Mouse (Mus musculus): Measurements from ENCODE around the gene Ifnb1. TPM values are rescaled to one million over a fixed set of nuclear protein-coding genes. Genes with fewer than 3 reads are reported as not detected.
A peak's percentile ranks its signal among the peaks of the same experiment; 100 is the strongest.

The Ifnb1 gene
- polyA plus RNA-seq, 1 experiment from 2014 or later, result not detected

DNA sequence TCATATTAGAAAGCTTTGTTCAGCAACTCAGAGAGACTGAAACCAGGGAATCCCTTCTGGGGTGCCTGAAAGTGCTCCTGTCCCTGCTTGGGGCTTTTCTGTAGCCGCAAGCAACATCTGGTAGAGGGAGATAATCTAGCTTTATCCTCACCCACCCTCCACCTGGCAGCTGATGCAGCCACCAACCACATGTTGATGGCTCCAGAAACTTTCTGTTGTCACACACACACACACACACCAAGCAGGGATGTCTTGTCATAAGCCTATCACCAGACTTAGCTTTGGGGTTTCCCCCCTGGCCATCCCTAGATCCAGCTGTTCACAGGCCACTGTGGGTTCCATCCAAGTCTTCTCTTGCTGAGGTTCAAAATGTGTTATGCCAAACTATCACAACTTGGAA, 13.2 kb upstream of the Ifnb1 start:
- Histone ChIP-seq H3K9ac (replicated peaks; ENCODE audit: low read length) (no peak overlapping the region), H3K4me1 (ENCODE audit: control insufficient read depth, insufficient read depth, low read length) (no peaks in the 10 kb centered on the region), H3K4me2 (ENCODE audit: low read length) (no peak overlapping the region), H3K36me3 (ENCODE audit: control insufficient read depth, insufficient read depth, low read length) (no peaks in the 10 kb centered on the region), H3K9me3 (ENCODE audit: control insufficient read depth, low read length) (no peaks in the 10 kb centered on the region), H3K4me3 (replicated peaks; ENCODE audit: low read depth, low read length) (no peak overlapping the region), H3K27me3 (ENCODE audit: control insufficient read depth, insufficient read depth, low read length) (no peaks in the 10 kb centered on the region), H3K27ac (replicated peaks; ENCODE audit: low read depth, low read length) (no peak overlapping the region)
- 96% methylated on average over 1 of the region's 1 CpGs for WGBS
- ATAC-seq (ENCODE audit: low FRiP score, low TSS enrichment) (no peak), DNase-seq (no peak)

DNA sequence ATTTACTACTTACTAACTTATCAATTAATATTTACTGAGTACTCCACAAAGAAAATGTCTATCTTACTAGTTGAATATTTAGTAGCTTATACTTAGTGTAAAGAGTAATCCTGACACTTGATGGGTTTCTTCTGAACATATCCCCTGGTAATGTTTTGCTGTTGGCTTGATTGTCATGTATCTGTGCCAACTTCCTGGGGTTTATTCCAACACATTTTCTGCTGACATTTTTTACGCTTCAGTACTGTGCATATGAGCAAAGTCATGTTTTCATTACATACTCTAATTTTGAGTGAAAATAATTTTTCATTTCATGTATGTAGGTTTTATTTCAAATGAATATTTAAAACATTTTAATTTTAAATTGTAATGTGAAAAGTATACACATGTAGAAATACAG, 12.3 kb upstream of the Ifnb1 start:
- Histone ChIP-seq H3K27ac (replicated peaks; ENCODE audit: low read depth, low read length) (no peak overlapping the region), H3K4me3 (replicated peaks; ENCODE audit: low read depth, low read length) (no peak overlapping the region), H3K9ac (replicated peaks; ENCODE audit: low read length) (no peak overlapping the region), H3K36me3 (ENCODE audit: control insufficient read depth, insufficient read depth, low read length) (no peaks in the 10 kb centered on the region), H3K9me3 (ENCODE audit: control insufficient read depth, low read length) (no peaks in the 10 kb centered on the region), H3K27me3 (ENCODE audit: control insufficient read depth, insufficient read depth, low read length) (no peaks in the 10 kb centered on the region), H3K4me2 (ENCODE audit: low read length) (no peak overlapping the region), H3K4me1 (ENCODE audit: control insufficient read depth, insufficient read depth, low read length) (no peaks in the 10 kb centered on the region)
- ATAC-seq (ENCODE audit: low FRiP score, low TSS enrichment) (no peak), DNase-seq (no peak)
- 98% methylated on average over 1 of the region's 1 CpGs for WGBS

DNA sequence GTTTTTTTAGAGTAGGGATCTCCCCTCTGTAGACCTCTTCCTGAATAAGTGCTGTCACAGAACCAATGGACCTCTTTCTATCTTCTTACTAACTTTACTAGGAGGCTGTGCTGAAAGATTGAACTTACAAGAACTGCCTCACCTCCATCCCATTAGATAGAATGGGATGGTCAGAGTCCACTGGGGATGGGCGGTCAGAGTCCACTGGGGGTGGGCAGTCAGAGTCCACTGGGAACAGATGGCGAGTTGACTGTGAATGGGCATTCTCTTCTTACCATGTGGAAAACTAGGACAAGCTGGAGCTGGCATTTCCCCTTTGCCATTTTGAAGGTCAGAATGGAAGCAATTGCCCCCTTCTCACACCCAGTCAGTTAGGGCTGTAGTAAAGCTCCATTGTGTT, 10.9 kb upstream of the Ifnb1 start:
- H3K9ac ChIP-seq (replicated peaks; ENCODE audit: low read length), result no peak overlapping the region
- no peak overlapping the region for H3K4me3 ChIP-seq (replicated peaks; ENCODE audit: low read depth, low read length)
- H3K27me3 ChIP-seq (ENCODE audit: control insufficient read depth, insufficient read depth, low read length), result no peaks in the 10 kb centered on the region
- no peaks in the 10 kb centered on the region for H3K4me1 ChIP-seq (ENCODE audit: control insufficient read depth, insufficient read depth, low read length)
- DNase-seq, result no peak
- no peak overlapping the region for H3K27ac ChIP-seq (replicated peaks; ENCODE audit: low read depth, low read length)
- H3K4me2 ChIP-seq (ENCODE audit: low read length), result no peak overlapping the region
- ATAC-seq (ENCODE audit: low FRiP score, low TSS enrichment), result no peak
- H3K9me3 ChIP-seq (ENCODE audit: control insufficient read depth, low read length), result no peaks in the 10 kb centered on the region
- no peaks in the 10 kb centered on the region for H3K36me3 ChIP-seq (ENCODE audit: control insufficient read depth, insufficient read depth, low read length)
- WGBS, result 98% methylated on average over 2 of the region's 2 CpGs

DNA sequence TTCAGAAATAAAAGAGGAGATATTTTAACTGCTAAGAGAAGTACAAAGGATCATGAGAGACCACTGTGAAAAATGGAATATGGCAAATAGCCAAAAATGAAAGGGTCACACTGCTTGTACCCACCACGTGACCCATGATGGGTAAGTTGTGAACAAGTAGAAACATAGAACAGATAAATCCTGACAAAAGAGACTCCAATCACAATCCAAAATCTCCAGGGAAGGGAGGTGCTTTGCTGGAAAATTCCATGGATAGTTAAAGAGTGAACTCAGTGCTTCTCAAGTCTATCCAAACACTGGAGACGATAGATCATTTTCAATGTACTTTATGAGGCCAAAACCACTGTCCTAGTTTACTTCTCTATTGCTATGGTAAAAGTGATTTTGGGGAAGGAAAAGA, 8.3 kb upstream of the Ifnb1 start:
- H3K4me3 ChIP-seq (replicated peaks; ENCODE audit: low read depth, low read length), result no peak overlapping the region
- H3K27ac ChIP-seq (replicated peaks; ENCODE audit: low read depth, low read length), result no peak overlapping the region
- ATAC-seq (ENCODE audit: low FRiP score, low TSS enrichment) (no peak), DNase-seq (no peak)
- H3K27me3 ChIP-seq (ENCODE audit: control insufficient read depth, insufficient read depth, low read length), result no peaks in the 10 kb centered on the region
- no peaks in the 10 kb centered on the region for H3K36me3 ChIP-seq (ENCODE audit: control insufficient read depth, insufficient read depth, low read length)
- no peaks in the 10 kb centered on the region for H3K9me3 ChIP-seq (ENCODE audit: control insufficient read depth, low read length)
- H3K4me2 ChIP-seq (ENCODE audit: low read length), result no peak overlapping the region
- no peaks in the 10 kb centered on the region for H3K4me1 ChIP-seq (ENCODE audit: control insufficient read depth, insufficient read depth, low read length)
- no peak overlapping the region for H3K9ac ChIP-seq (replicated peaks; ENCODE audit: low read length)
- WGBS, result 96% methylated on average over 2 of the region's 2 CpGs

DNA sequence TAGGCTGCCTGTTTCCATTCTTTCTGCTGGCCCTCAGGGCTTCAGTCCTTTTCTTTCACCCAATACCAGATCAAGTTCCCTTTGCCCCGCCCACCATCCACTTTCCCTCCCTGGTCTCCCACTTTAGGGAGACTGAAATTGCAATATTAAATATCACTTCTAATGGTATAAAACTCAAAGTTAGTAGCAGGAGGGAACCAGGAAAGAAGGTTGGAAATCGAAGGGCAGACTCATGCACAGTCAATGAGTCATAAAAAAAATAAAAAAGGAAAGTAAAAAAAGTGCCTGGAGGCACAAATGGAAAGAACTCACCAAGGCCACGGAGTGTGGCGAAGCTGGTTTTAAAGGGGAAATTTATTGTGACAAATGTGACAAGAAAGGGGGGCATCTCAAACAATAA, 7.7 kb upstream of the Ifnb1 start:
- Histone ChIP-seq H3K4me1 (ENCODE audit: control insufficient read depth, insufficient read depth, low read length) (no peaks in the 10 kb centered on the region), H3K4me2 (ENCODE audit: low read length) (no peak overlapping the region), H3K9ac (replicated peaks; ENCODE audit: low read length) (no peak overlapping the region), H3K27me3 (ENCODE audit: control insufficient read depth, insufficient read depth, low read length) (no peaks in the 10 kb centered on the region), H3K9me3 (ENCODE audit: control insufficient read depth, low read length) (no peaks in the 10 kb centered on the region), H3K4me3 (replicated peaks; ENCODE audit: low read depth, low read length) (no peak overlapping the region), H3K27ac (replicated peaks; ENCODE audit: low read depth, low read length) (no peak overlapping the region), H3K36me3 (ENCODE audit: control insufficient read depth, insufficient read depth, low read length) (no peaks in the 10 kb centered on the region)
- WGBS, result 75% methylated on average over 4 of the region's 4 CpGs
- ATAC-seq (ENCODE audit: low FRiP score, low TSS enrichment), result no peak
- DNase-seq, result no peak

DNA sequence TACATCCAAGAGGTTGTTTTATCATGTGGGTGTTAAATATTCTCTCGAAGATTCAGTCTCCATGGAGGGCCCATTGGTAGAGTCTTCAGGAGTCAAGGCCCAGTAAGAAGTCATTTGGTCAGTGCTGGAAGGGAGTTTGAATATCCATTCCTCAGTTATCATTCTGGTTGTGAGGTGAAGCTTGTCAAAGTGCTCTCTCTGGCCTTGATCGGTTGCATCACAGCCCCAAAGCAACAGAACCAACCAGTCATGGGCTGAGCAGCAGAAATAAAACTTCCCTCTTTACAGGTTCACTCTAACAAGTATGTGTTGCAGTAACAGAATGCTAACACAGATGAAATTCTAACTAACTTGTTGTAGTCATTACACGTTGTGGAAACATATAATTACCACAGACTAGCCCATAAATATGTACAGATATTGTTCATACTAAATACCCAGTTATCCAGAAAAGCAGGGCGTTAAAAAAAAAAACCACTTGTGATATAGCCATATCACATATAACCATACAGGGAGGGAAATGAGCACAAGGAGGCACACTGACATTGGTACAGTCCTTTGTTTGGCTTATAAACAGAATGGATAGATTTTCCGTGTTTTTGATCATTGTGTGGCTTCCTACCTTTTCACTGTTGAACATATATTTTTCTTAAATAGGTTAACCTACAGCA, 3.9 kb upstream of the Ifnb1 start:
- 90% methylated on average over 5 of the region's 5 CpGs for WGBS

DNA sequence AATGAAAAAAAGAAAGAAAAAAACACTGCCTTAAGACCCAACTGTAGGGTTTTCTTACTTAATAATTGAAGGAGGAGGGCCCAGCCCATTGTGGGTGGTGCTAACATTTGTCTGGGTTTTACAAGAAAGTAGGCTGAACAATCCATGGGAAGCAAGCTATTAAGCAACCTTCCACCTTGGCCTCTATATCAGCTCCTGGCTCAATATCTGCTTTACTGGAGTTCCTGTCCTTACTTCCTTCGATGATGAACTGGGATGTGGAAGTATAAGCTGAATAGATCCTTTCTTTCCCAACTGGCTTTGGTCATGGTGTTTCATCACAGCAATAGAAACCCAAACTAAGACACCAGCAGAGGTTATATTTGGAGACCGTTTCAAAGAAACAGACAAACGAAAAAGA, 2.8 kb upstream of the Ifnb1 start:
- no peaks in the 10 kb centered on the region for H3K27me3 ChIP-seq (ENCODE audit: control insufficient read depth, insufficient read depth, low read length)
- H3K4me2 ChIP-seq (ENCODE audit: low read length), result no peak overlapping the region
- no peaks in the 10 kb centered on the region for H3K36me3 ChIP-seq (ENCODE audit: control insufficient read depth, insufficient read depth, low read length)
- no peak overlapping the region for H3K9ac ChIP-seq (replicated peaks; ENCODE audit: low read length)
- ATAC-seq (ENCODE audit: low FRiP score, low TSS enrichment) (no peak), DNase-seq (no peak)
- H3K4me3 ChIP-seq (replicated peaks; ENCODE audit: low read depth, low read length), result no peak overlapping the region
- no peaks in the 10 kb centered on the region for H3K9me3 ChIP-seq (ENCODE audit: control insufficient read depth, low read length)
- H3K27ac ChIP-seq (replicated peaks; ENCODE audit: low read depth, low read length), result no peak overlapping the region
- 90% methylated on average over 3 of the region's 3 CpGs for WGBS
- H3K4me1 ChIP-seq (ENCODE audit: control insufficient read depth, insufficient read depth, low read length), result no peaks in the 10 kb centered on the region

More for the DNA sequence above, 3.9 kb upstream of the Ifnb1 start:
- H3K9me3 ChIP-seq (ENCODE audit: control insufficient read depth, low read length), result no peaks in the 10 kb centered on the region
- DNase-seq (no peak), ATAC-seq (ENCODE audit: low FRiP score, low TSS enrichment) (no peak)
- no peak overlapping the region for H3K27ac ChIP-seq (replicated peaks; ENCODE audit: low read depth, low read length)
- no peak overlapping the region for H3K4me2 ChIP-seq (ENCODE audit: low read length)
- H3K27me3 ChIP-seq (ENCODE audit: control insufficient read depth, insufficient read depth, low read length), result no peaks in the 10 kb centered on the region
- no peak overlapping the region for H3K4me3 ChIP-seq (replicated peaks; ENCODE audit: low read depth, low read length)
- H3K4me1 ChIP-seq (ENCODE audit: control insufficient read depth, insufficient read depth, low read length), result no peaks in the 10 kb centered on the region
- H3K36me3 ChIP-seq (ENCODE audit: control insufficient read depth, insufficient read depth, low read length), result no peaks in the 10 kb centered on the region
- no peak overlapping the region for H3K9ac ChIP-seq (replicated peaks; ENCODE audit: low read length)

DNA sequence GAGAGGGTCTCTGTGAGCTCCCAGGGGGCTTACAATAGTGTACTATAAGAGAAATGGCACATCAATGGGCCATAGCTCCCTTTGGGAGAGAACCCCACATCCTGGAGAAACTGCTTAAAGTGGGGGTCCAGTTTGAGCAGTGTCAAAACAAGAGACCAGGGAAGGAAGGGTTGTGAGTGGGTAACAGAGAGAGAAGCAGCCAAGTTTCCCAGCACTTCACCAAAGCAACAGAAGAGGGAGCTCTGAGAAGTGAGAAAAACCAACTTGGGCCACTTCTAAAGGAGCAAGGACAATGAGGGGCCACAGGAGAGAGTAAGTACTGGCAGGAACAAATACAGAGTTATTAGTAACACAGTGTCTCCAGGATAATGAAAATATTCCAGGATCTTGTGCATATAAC, 667 bp upstream of the Ifnb1 start:
- DNase-seq (peak; percentile 12), ATAC-seq (ENCODE audit: low FRiP score, low TSS enrichment) (no peak)
- H3K4me3 ChIP-seq (replicated peaks; ENCODE audit: low read depth, low read length), result no peak overlapping the region
- H3K4me2 ChIP-seq (ENCODE audit: low read length), result no peak overlapping the region
- no peaks in the 10 kb centered on the region for H3K9me3 ChIP-seq (ENCODE audit: control insufficient read depth, low read length)
- H3K27ac ChIP-seq (replicated peaks; ENCODE audit: low read depth, low read length), result no peak overlapping the region
- no peaks in the 10 kb centered on the region for H3K36me3 ChIP-seq (ENCODE audit: control insufficient read depth, insufficient read depth, low read length)
- H3K27me3 ChIP-seq (ENCODE audit: control insufficient read depth, insufficient read depth, low read length), result no peaks in the 10 kb centered on the region
- no peaks in the 10 kb centered on the region for H3K4me1 ChIP-seq (ENCODE audit: control insufficient read depth, insufficient read depth, low read length)
- no peak overlapping the region for H3K9ac ChIP-seq (replicated peaks; ENCODE audit: low read length)

DNA sequence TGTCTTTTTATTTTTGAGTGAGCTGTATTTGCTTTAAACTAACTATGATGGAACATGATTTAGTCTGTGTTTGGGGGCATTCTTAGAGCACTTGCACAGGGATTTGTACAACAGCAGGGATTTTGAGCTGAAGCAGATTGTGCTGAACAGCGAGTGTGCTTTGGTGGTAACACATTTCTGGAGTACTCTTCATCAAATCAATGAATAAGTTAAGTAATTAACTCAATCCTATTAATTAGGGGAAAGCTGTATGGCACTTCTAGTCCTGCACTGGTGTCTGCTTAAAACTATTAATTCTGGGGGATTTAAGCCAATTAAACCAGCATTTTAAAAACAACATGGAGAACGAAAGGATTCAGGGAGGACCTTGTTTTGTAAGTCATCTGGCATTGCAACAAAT, 4.6 kb downstream of the Ifnb1 start:
- H3K9me3 ChIP-seq (ENCODE audit: control insufficient read depth, low read length), result no peaks in the 10 kb centered on the region
- H3K27ac ChIP-seq (replicated peaks; ENCODE audit: low read depth, low read length), result no peak overlapping the region
- WGBS, result 83% methylated on average over 2 of the region's 2 CpGs
- H3K27me3 ChIP-seq (ENCODE audit: control insufficient read depth, insufficient read depth, low read length), result no peaks in the 10 kb centered on the region
- no peaks in the 10 kb centered on the region for H3K36me3 ChIP-seq (ENCODE audit: control insufficient read depth, insufficient read depth, low read length)
- no peak overlapping the region for H3K4me2 ChIP-seq (ENCODE audit: low read length)
- ATAC-seq (ENCODE audit: low FRiP score, low TSS enrichment) (no peak), DNase-seq (no peak)
- no peaks in the 10 kb centered on the region for H3K4me1 ChIP-seq (ENCODE audit: control insufficient read depth, insufficient read depth, low read length)
- H3K9ac ChIP-seq (replicated peaks; ENCODE audit: low read length), result no peak overlapping the region
- no peak overlapping the region for H3K4me3 ChIP-seq (replicated peaks; ENCODE audit: low read depth, low read length)

Data from midbrain, embryonic 14.5 days (tissue).